Mouse (Mus musculus): ENCODE results near the gene Tmem234.

- TF ChIP-seq CTCF (IDR thresholded peaks at IDR 0.05; ENCODE audit: low read depth) (no peak), EP300 (optimal IDR thresholded peaks at IDR 0.05) (no peak)
Measured at GRCm38 (mm10) chr4:129626035-129626434, 25.6 kb downstream of the Tmem234 start.

Measured in stomach, postnatal 0 days (tissue).